Mouse (Mus musculus) midbrain, embryonic 13.5 days (tissue): ENCODE data around the gene Ambra1. TPM values are rescaled to one million over a fixed set of nuclear protein-coding genes. Genes with fewer than 3 reads are reported as not detected.

Source experiments
- ATAC-seq: fragments of 200-750 bp; cut with Nextera tagmentation; 2 replicates; pipeline ENCODE4 v1.8.0; 2017; ENCODE audit warnings: mild to moderate bottlenecking, moderate TSS enrichment, moderate library complexity
- H3K27ac ChIP-seq: fragments of 300-500 bp; sonication (generic); 2 replicates; pipeline ENCODE4 v1.5.1; 2015; ENCODE audit warnings: inconsistent platforms, mild to moderate bottlenecking, moderate library complexity
- H3K27me3 ChIP-seq: fragments of 300-500 bp; sonication (generic); 2 replicates; pipeline ENCODE4 v1.6.1; 2015; ENCODE audit warnings: mild to moderate bottlenecking, inconsistent platforms
- H3K36me3 ChIP-seq: fragments of 300-500 bp; sonication (generic); 2 replicates; pipeline ENCODE4 v1.6.1; 2015; ENCODE audit warnings: mild to moderate bottlenecking, inconsistent platforms
- H3K4me1 ChIP-seq: fragments of 300-500 bp; sonication (generic); replicated peaks from 2 replicates; pipeline ENCODE4 v1.6.1; 2015; ENCODE audit warnings: inconsistent platforms
- H3K4me2 ChIP-seq: fragments of 300-500 bp; sonication (generic); replicated peaks from 2 replicates; pipeline ENCODE4 v1.6.1; 2015; ENCODE audit warnings: moderate library complexity, mild to moderate bottlenecking, inconsistent platforms
- H3K4me3 ChIP-seq: fragments of 300-500 bp; sonication (generic); replicated peaks from 2 replicates; pipeline ENCODE4 v1.5.1; 2015; ENCODE audit warnings: mild to moderate bottlenecking, inconsistent platforms
- H3K9ac ChIP-seq: fragments of 300-500 bp; sonication (generic); replicated peaks from 2 replicates; pipeline ENCODE4 v1.6.1; 2015; ENCODE audit warnings: mild to moderate bottlenecking, inconsistent platforms
- H3K9me3 ChIP-seq: fragments of 300-500 bp; sonication (generic); 2 replicates; pipeline ENCODE4 v1.6.1; 2016; ENCODE audit warnings: mild to moderate bottlenecking, inconsistent platforms
- WGBS: fragments of 180-500 bp; shearing (Covaris S2); methylation state at CpG from one replicate; pipeline ENCODE4 v1.1.7; 2015; 5-methylcytosine and 5-hydroxymethylcytosine counted together
- polyA plus RNA-seq: library from polyadenylated mRNA; unstranded; fragments of >200 nt; fragmentation: Nextera tagmentation; extraction: Ambion mirVana; gene quantifications from 2 replicates; pipeline ENCODE4 v1.2.1, GENCODE M21; 2015

Gene Ambra1
- polyA plus RNA-seq, 1 experiment from 2014 or later: 26.2 TPM

DNA sequence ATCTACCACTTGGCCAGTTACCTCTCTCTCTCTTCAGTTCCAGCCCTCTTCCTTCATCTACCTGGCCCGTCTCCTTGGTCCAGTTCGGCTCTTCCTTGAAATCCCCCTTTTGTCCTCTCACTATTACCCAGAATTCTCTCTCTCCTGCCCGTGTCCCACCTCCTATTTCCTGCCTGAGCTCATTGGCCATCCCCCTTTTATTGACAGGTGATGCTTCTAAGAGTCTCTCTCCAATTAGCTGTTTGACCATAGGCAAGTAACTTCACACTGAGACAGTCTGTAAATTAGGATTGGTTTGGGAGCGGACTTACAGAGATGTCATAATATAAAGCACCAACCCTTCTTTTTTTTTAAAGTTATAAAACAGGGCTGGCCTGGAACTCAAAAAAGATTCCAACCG, 14.8 kb downstream of the Ambra1 start:
- H3K27ac ChIP-seq: no peak overlapping the region
- no peak for ATAC-seq
- no peaks in the 10 kb centered on the region for H3K36me3 ChIP-seq
- no peaks in the 10 kb centered on the region for H3K27me3 ChIP-seq
- 89% methylated on average over 5 of the region's 5 CpGs for WGBS
- no peaks in the 10 kb centered on the region for H3K9me3 ChIP-seq
- no peaks in the 10 kb centered on the region for H3K4me1 ChIP-seq
- no peak overlapping the region for H3K4me3 ChIP-seq
- no peak overlapping the region for H3K9ac ChIP-seq
- no peak overlapping the region for H3K4me2 ChIP-seq

GRCm38 (mm10) chr2:91749811-91750261, 19.9 kb downstream of the Ambra1 start:
- ATAC-seq: no peak
- no peak overlapping the region for H3K9ac ChIP-seq
- no peaks in the 10 kb centered on the region for H3K27me3 ChIP-seq
- H3K4me1 ChIP-seq: no peaks in the 10 kb centered on the region
- H3K4me3 ChIP-seq: no peak overlapping the region
- H3K36me3 ChIP-seq: no peaks in the 10 kb centered on the region
- H3K9me3 ChIP-seq: no peaks in the 10 kb centered on the region
- no peak overlapping the region for H3K4me2 ChIP-seq
- WGBS: 67% methylated on average over 2 of the region's 2 CpGs
- no peak overlapping the region for H3K27ac ChIP-seq

- H3K9ac ChIP-seq: no peak overlapping the region
- no peak overlapping the region for H3K27ac ChIP-seq
- ATAC-seq: no peak
- WGBS: 93% methylated on average over 17 of the region's 17 CpGs
- no peaks in the 10 kb centered on the region for H3K4me1 ChIP-seq
- H3K4me2 ChIP-seq: no peak overlapping the region
- H3K9me3 ChIP-seq: no peaks in the 10 kb centered on the region
- no peak overlapping the region for H3K4me3 ChIP-seq
- H3K36me3 ChIP-seq: peaks cover 46% of the 10 kb centered on the region
- no peaks in the 10 kb centered on the region for H3K27me3 ChIP-seq
These were observed 42.2 kb downstream of the Ambra1 start for GRCm38 (mm10) chr2:91771921-91772705.

GRCm38 (mm10) chr2:91773309-91773708, 43.4 kb downstream of the Ambra1 start:
- H3K4me1 ChIP-seq: no peaks in the 10 kb centered on the region
- no peaks in the 10 kb centered on the region for H3K27me3 ChIP-seq
- H3K36me3 ChIP-seq: peaks cover 40% of the 10 kb centered on the region
- ATAC-seq: no peak
- no peak overlapping the region for H3K9ac ChIP-seq
- 96% methylated on average over 7 of the region's 7 CpGs for WGBS
- H3K27ac ChIP-seq: no peak overlapping the region
- no peak overlapping the region for H3K4me3 ChIP-seq
- no peak overlapping the region for H3K4me2 ChIP-seq
- no peaks in the 10 kb centered on the region for H3K9me3 ChIP-seq

DNA sequence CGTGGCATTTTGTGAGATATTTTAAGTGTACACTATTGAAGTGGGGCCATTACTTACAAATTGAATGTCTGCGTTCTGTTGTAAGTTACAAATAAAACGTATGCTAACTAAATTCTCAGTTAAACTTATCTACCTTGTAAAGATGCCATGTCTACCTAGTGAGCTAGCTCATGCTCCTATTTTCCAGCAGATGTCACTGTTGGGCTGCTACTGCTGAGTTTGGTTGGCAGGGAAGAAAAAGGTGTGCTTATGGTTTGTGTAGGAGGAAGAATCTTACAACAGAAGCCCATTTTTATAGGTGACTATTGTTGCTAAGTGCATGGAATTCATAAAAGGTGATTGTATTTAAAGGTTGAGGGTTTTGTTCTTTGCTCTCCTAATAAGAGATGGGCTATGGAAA, 49.2 kb downstream of the Ambra1 start:
- no peaks in the 10 kb centered on the region for H3K4me1 ChIP-seq
- H3K36me3 ChIP-seq: peaks cover 4% of the 10 kb centered on the region; the same call in 1 of the 2 replicates
- no peaks in the 10 kb centered on the region for H3K9me3 ChIP-seq
- no peak overlapping the region for H3K9ac ChIP-seq
- H3K27me3 ChIP-seq: no peaks in the 10 kb centered on the region
- WGBS: 59% methylated on average over 3 of the region's 3 CpGs
- H3K4me3 ChIP-seq: no peak overlapping the region
- H3K27ac ChIP-seq: no peak overlapping the region
- H3K4me2 ChIP-seq: no peak overlapping the region
- no peak for ATAC-seq

DNA sequence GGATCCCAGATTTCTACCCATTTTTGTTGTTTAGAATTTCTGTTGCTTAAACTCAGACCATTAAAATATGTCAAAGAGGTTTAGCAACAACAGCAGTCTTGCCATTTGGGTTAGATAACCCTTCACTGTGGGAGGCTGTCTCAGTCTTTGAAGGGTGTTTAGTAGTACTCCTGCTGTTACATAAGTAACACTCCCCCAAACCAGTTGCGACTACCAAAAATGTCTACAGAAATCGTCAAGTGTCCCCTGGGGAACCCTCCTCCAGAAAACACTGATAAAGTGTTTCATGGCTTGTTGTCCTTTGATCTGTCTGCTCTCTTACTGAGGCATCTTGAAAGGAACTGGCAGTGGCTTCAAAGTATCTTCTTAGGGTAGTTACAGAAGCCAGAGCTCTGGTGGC, 61.7 kb downstream of the Ambra1 start:
- no peak overlapping the region for H3K27ac ChIP-seq
- H3K9ac ChIP-seq: no peak overlapping the region
- no peaks in the 10 kb centered on the region for H3K36me3 ChIP-seq
- no peak for ATAC-seq
- H3K9me3 ChIP-seq: no peaks in the 10 kb centered on the region
- H3K4me2 ChIP-seq: no peak overlapping the region
- peaks cover 14% of the 10 kb centered on the region for H3K4me1 ChIP-seq
- no peaks in the 10 kb centered on the region for H3K27me3 ChIP-seq
- WGBS: 46% methylated on average over 2 of the region's 2 CpGs
- no peak overlapping the region for H3K4me3 ChIP-seq

GRCm38 (mm10) chr2:91792346-91792745, 62.4 kb downstream of the Ambra1 start:
- Histone ChIP-seq H3K4me1 (peaks cover 14% of the 10 kb centered on the region), H3K9ac (no peak overlapping the region), H3K27me3 (no peaks in the 10 kb centered on the region), H3K36me3 (no peaks in the 10 kb centered on the region), H3K4me3 (no peak overlapping the region), H3K4me2 (no peak overlapping the region), H3K27ac (no peak overlapping the region), H3K9me3 (no peaks in the 10 kb centered on the region)
- WGBS: 90% methylated on average over 1 of the region's 1 CpGs
- no peak for ATAC-seq

- H3K36me3 ChIP-seq: no peaks in the 10 kb centered on the region
- H3K4me3 ChIP-seq: no peak overlapping the region
- ATAC-seq: no peak
- H3K9me3 ChIP-seq: no peaks in the 10 kb centered on the region
- H3K4me2 ChIP-seq: no peak overlapping the region
- 67% methylated on average over 2 of the region's 2 CpGs for WGBS
- H3K27ac ChIP-seq: no peak overlapping the region
- no peaks in the 10 kb centered on the region for H3K27me3 ChIP-seq
- H3K4me1 ChIP-seq: peaks cover 14% of the 10 kb centered on the region
- H3K9ac ChIP-seq: no peak overlapping the region
These were observed 64.5 kb downstream of the Ambra1 start for GRCm38 (mm10) chr2:91794466-91794865.

DNA sequence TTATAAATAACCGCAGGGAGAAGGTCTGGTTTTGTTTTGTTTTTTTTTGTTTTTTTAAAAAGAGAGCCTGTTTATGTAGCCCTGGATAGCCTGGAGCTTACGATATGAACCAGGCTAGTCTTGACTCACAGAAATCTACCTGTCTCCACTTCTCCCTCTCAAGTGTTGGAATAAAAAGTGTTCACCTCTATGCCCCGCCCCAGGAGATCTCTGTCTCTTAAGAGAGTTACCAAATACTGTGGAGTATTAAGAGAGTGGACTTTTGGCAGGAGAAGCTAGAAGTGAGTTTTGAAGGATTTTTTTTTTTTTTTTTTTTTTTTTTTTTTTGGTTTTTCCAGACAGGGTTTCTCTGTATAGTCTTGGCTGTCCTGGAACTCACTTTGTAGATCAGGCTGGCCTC, 65.2 kb downstream of the Ambra1 start:
- no peaks in the 10 kb centered on the region for H3K36me3 ChIP-seq
- no peak overlapping the region for H3K4me3 ChIP-seq
- 93% methylated on average over 3 of the region's 3 CpGs for WGBS
- no peak overlapping the region for H3K27ac ChIP-seq
- H3K27me3 ChIP-seq: no peaks in the 10 kb centered on the region
- peaks cover 14% of the 10 kb centered on the region for H3K4me1 ChIP-seq
- no peaks in the 10 kb centered on the region for H3K9me3 ChIP-seq
- no peak overlapping the region for H3K4me2 ChIP-seq
- no peak for ATAC-seq
- no peak overlapping the region for H3K9ac ChIP-seq

DNA sequence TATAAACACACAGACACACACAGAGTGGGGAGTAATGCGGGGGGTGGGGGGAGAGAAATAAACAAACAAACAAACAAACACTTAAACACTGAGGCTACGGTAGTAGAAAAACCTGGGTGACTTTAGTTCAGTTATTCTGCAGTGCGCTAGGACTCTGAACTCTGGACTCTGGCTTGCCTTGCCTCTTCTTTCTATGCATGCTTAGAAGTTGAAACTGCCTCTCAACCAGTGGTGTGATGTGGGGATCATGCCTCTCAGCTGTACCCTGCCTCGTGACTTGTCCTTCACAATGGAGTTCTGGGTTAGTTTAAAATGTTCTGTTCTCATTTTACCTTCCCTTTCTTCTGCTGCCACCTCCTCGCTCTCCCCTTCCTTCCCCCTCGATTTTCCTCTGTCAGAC, 81.5 kb downstream of the Ambra1 start:
- Histone ChIP-seq H3K4me2 (no peak overlapping the region), H3K27me3 (no peaks in the 10 kb centered on the region), H3K27ac (no peak overlapping the region), H3K4me3 (no peak overlapping the region), H3K9ac (no peak overlapping the region), H3K9me3 (no peaks in the 10 kb centered on the region), H3K4me1 (no peaks in the 10 kb centered on the region), H3K36me3 (peaks cover 16% of the 10 kb centered on the region)
- WGBS: 95% methylated on average over 6 of the region's 6 CpGs
- ATAC-seq: no peak

- ATAC-seq: no peak
- H3K27me3 ChIP-seq: no peaks in the 10 kb centered on the region
- 0 out of 2 replicates have a peak, but pooled peaks cover 2% of the 10 kb centered on the region for H3K36me3 ChIP-seq
- no peak overlapping the region for H3K4me2 ChIP-seq
- H3K27ac ChIP-seq: no peak overlapping the region
- no peak overlapping the region for H3K9ac ChIP-seq
- H3K4me3 ChIP-seq: no peak overlapping the region
- H3K9me3 ChIP-seq: no peaks in the 10 kb centered on the region
- H3K4me1 ChIP-seq: no peaks in the 10 kb centered on the region
These were observed 86.8 kb downstream of the Ambra1 start for GRCm38 (mm10) chr2:91816741-91817140.

DNA sequence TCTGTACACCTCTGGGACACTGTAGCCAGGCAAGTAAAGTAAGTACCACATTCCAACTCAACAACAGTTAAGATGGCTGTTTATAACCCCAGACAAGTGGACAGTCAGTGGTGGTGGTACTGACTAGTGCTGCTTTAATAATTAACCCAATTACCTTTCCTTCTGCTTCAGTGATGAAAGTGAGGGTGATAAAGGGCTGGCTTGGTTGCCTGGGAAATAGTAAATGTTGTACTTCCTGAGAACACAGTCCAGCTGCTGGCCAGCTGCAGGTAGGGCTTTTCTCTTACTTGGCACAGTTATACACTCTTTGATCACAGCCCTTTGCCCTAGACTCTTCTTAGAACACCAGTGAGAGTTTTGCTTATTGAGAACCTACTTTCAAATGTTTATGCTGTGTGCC, 102.3 kb downstream of the Ambra1 start:
- H3K9ac ChIP-seq: no peak overlapping the region
- no peaks in the 10 kb centered on the region for H3K27me3 ChIP-seq
- 0 out of 2 replicates have a peak, but pooled peaks cover 2% of the 10 kb centered on the region for H3K36me3 ChIP-seq
- no peak overlapping the region for H3K27ac ChIP-seq
- no peak overlapping the region for H3K4me3 ChIP-seq
- no peak for ATAC-seq
- H3K4me1 ChIP-seq: no peaks in the 10 kb centered on the region
- H3K9me3 ChIP-seq: no peaks in the 10 kb centered on the region
- no peak overlapping the region for H3K4me2 ChIP-seq

DNA sequence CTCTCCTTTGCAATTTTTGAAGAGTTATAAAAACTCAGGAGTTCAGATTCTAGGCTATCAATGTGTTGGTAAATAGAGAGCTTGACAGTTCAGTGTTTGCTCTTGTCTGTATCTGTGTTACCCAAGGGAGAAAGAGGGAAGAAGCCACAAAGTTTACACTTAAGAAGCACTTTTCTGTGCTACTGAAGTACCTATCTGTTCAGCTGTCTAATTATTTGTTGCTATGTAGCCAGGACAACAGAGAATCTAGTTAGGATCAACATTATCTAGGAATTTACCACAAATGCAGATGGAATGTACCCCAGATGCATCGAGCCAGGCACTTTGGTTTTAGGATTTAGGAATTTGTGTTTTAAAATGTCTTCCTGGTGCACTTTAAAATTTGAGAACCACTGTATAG, 104.3 kb downstream of the Ambra1 start:
- 93% methylated on average over 1 of the region's 1 CpGs for WGBS
- no peak overlapping the region for H3K4me3 ChIP-seq
- ATAC-seq: no peak

More for the DNA sequence above, 104.3 kb downstream of the Ambra1 start:
- Histone ChIP-seq H3K36me3 (no peaks in the 10 kb centered on the region), H3K27me3 (no peaks in the 10 kb centered on the region), H3K9me3 (no peaks in the 10 kb centered on the region), H3K9ac (no peak overlapping the region), H3K4me1 (no peaks in the 10 kb centered on the region), H3K4me2 (no peak overlapping the region), H3K27ac (no peak overlapping the region)
